11 mouse cellular contexts compared by ENCODE assay signal in the genomic region with DNA sequence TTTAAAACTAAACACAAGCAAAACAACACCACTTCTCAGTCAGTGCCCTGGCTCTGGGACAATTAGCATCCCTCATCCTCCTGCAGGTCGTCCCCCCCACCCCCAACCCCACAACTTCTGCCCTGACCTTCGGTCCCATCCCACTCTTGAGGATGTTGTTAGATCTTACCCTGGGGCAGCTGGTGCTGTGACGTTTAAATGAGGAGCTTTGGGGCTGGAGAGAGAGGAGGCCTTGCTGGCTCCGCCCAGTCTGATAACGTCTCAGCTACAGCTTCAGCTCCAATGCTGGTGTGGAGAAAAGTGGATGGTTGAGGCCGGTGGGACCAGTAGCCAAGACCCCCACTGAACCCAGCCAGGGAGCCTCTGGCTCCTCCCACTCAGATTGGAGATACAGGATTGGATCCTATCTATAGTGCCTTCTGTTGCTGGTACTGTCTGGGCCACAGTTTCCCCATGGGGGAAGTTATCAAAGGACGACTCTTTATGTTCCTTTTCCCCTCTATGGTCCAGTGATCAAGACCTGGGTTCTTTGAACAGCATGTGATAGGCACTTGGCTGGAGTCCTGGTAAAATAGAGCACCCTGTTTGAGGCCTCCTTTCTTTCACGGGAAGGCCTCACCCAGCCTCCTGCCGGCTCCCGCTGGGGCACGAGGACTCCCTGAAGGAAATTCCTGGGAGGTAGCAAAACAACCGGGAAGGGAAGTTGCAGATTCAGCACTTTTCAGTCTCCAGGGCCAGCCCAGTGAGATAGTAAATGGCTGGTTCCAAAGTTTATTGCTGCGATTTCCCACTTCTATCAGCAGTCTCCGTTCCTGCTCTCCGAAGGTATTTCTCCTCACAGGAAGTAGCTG. TPM values are rescaled to one million over a fixed set of nuclear protein-coding genes. Genes with fewer than 3 reads are reported as not detected.
DNase-seq lines count a peak whose midpoint lies in the region; ATAC-seq lines count a peak whose summit lies in the region.
"Had no signal": no experiment of that assay in that cellular context is flagged by ENCODE, and none has a peak within 500 bp of the region (broad histone marks: within the 10 kb centered on the region; RNA-seq: fewer than 3 reads in every experiment).

A gene (plus strand): TSS at position 801 of the 851 bp plus-strand sequence.

- no peak within 1 kb of the TSS for H3K4me3 ChIP-seq in forebrain, embryonic 10.5 days
- H3K4me3 ChIP-seq in forebrain, embryonic 11.5 days (ENCODE audit: low read depth, low read length), result no peak within 1 kb of the TSS
- no peak within 1 kb of the TSS for H3K4me3 ChIP-seq in neural tube, embryonic 15.5 days (replicated peaks)
- H3K4me3 ChIP-seq: limb, embryonic 12.5 days; myocyte had no signal

- H3K9me3 ChIP-seq in forebrain, embryonic 10.5 days, result no peaks in the 10 kb centered on the region
- no peaks in the 10 kb centered on the region for H3K9me3 ChIP-seq in forebrain, embryonic 11.5 days (ENCODE audit: control insufficient read depth, low read length)
- no peaks in the 10 kb centered on the region for H3K9me3 ChIP-seq in neural tube, embryonic 15.5 days (replicated peaks)

- no peak for DNase-seq in forebrain, embryonic 10.5 days (ENCODE audit: extremely low spot score, low spot score)
- no peak for DNase-seq in forebrain, embryonic 11.5 days (ENCODE audit: low spot score)
- peak; percentile 21 for DNase-seq in neural tube, embryonic 10.5 days (ENCODE audit: extremely low spot score, low spot score)
- peak; percentile 77 to 93 for DNase-seq in kidney, postnatal 25 days
- peak; percentile 68 for DNase-seq in yolk sac, embryonic 10.5 days (ENCODE audit: low spot score)
- DNase-seq in MN1 (ENCODE audit: low spot score), result no peak
- DNase-seq in frontal cortex, postnatal 25 days (ENCODE audit: low spot score in 2 of 2), result no peak
- DNase-seq: heart, postnatal 14 days had no signal

- no peaks in the 10 kb centered on the region for H3K27me3 ChIP-seq in forebrain, embryonic 10.5 days (ENCODE audit: poor library complexity, severe bottlenecking)
- no peaks in the 10 kb centered on the region for H3K27me3 ChIP-seq in forebrain, embryonic 11.5 days (ENCODE audit: control insufficient read depth, insufficient read depth, low read length)
- H3K27me3 ChIP-seq in neural tube, embryonic 15.5 days (replicated peaks), result no peaks in the 10 kb centered on the region
- H3K27me3 ChIP-seq: limb, embryonic 12.5 days had no signal

- no peak for ATAC-seq in forebrain, embryonic 11.5 days (replicated peaks; ENCODE audit: low FRiP score)
- ATAC-seq in neural tube, embryonic 15.5 days (ENCODE audit: low FRiP score), result no peak

- 34% methylated on average over 15 of the region's 15 CpGs for WGBS in forebrain, embryonic 10.5 days
- 33% methylated on average over 15 of the region's 15 CpGs for WGBS in forebrain, embryonic 11.5 days
- WGBS in neural tube, embryonic 15.5 days, result 30% methylated on average over 15 of the region's 15 CpGs

- no peaks in the 10 kb centered on the region for H3K36me3 ChIP-seq in forebrain, embryonic 10.5 days (replicated peaks)
- no peaks in the 10 kb centered on the region for H3K36me3 ChIP-seq in forebrain, embryonic 11.5 days (ENCODE audit: control insufficient read depth, insufficient read depth, low read length)
- no peaks in the 10 kb centered on the region for H3K36me3 ChIP-seq in neural tube, embryonic 15.5 days
- H3K36me3 ChIP-seq: limb, embryonic 12.5 days had no signal

- H3K9ac ChIP-seq in forebrain, embryonic 11.5 days (ENCODE audit: low read length), result no peak within 1 kb of the TSS
- no peak within 1 kb of the TSS for H3K9ac ChIP-seq in neural tube, embryonic 15.5 days (replicated peaks)
- H3K9ac ChIP-seq: limb, embryonic 12.5 days had no signal

- H3K4me1 ChIP-seq in forebrain, embryonic 10.5 days, result peaks cover 19% of the 10 kb centered on the region
- H3K4me1 ChIP-seq in forebrain, embryonic 11.5 days (replicated peaks; ENCODE audit: control insufficient read depth, insufficient read depth, low read length), result no peaks in the 10 kb centered on the region
- peaks cover 6% of the 10 kb centered on the region for H3K4me1 ChIP-seq in neural tube, embryonic 15.5 days
- H3K4me1 ChIP-seq: limb, embryonic 12.5 days had no signal

- H3K4me2 ChIP-seq in forebrain, embryonic 11.5 days (ENCODE audit: low read depth, low read length, severe bottlenecking), result no peak within 1 kb of the TSS
- no peak within 1 kb of the TSS for H3K4me2 ChIP-seq in neural tube, embryonic 15.5 days
- H3K4me2 ChIP-seq: limb, embryonic 12.5 days had no signal

- H3K27ac ChIP-seq in forebrain, embryonic 10.5 days, result peak within 1 kb of the TSS; percentile 60
- H3K27ac ChIP-seq in forebrain, embryonic 11.5 days (ENCODE audit: low read depth, low read length), result no peak within 1 kb of the TSS
- H3K27ac ChIP-seq in neural tube, embryonic 15.5 days (replicated peaks), result no peak within 1 kb of the TSS; the same call in 1 of the 2 replicates
- H3K27ac ChIP-seq: limb, embryonic 12.5 days had no signal

RNA-seq across cellular contexts. Expression of the gene that starts here (rescaled TPM):
- polyA plus RNA-seq in forebrain, embryonic 10.5 days (2016; fragmentation: Nextera tagmentation; extraction: Ambion mirVana), result 0.29 TPM in 1 of 2 replicates, not detected in the other
- 0.24 TPM in 1 of 2 replicates, not detected in the other for polyA plus RNA-seq in forebrain, embryonic 11.5 days (2014; fragmentation: Nextera tagmentation; extraction: Ambion mirVana)
- 1.3 TPM in 1 of 2 replicates, not detected in the other for polyA plus RNA-seq in neural tube, embryonic 15.5 days (2015; fragmentation: Nextera tagmentation; extraction: Ambion mirVana)
- polyA plus RNA-seq: myocyte had no signal

Comparison
In these comparisons a context has a peak if more than half of its experiments do, and no peak if none do; other contexts are left out.
1. DNase-seq: peak in neural tube, embryonic 10.5 days (single experiment), kidney, postnatal 25 days (2 of 2) and yolk sac, embryonic 10.5 days (single experiment); none in forebrain, embryonic 10.5 days (single experiment), forebrain, embryonic 11.5 days (single experiment), MN1 (single experiment) and frontal cortex, postnatal 25 days (0 of 2).